Mouse (Mus musculus): ENCODE measurements around the gene Icam5.
"Not testable (repeated sequence)": the region's sequence is repeated elsewhere in the genome, so short reads cannot be mapped to it uniquely, and the experiment has no call there.

Gene Icam5

GRCm38 (mm10) chr9:21031896-21032351 lies at the start of gene Icam5:
Icam5 (plus strand) TSS chr9:21032073.
- no peak for DNase-seq (ENCODE audit: low spot score in 2 of 2)

DNA sequence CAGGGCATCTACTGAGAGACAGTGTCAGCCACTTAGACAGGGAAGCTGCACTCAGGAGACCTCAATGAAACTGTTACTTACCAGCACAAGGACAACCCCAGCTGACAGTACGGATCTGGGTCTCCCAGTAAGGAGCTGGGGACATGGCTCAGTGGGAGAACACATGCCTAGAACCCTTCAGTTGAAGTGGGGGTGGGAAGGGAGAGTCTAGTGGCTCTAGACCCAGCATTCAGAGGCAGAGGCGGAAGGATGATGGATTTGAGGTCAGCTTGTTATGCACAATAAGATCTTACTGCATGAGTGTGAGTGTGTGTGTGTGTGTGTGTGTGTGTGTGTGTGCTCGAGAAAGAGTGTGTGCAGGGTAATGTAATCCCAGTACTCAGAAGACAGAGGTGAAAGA lies 49.7 kb upstream of the Icam5 start:
- no peak for DNase-seq (ENCODE audit: low spot score in 2 of 2)

GRCm38 (mm10) chr9:20983169-20983568 lies 48.7 kb upstream of the Icam5 start:
- DNase-seq (ENCODE audit: low spot score in 2 of 2) = no peak

DNA sequence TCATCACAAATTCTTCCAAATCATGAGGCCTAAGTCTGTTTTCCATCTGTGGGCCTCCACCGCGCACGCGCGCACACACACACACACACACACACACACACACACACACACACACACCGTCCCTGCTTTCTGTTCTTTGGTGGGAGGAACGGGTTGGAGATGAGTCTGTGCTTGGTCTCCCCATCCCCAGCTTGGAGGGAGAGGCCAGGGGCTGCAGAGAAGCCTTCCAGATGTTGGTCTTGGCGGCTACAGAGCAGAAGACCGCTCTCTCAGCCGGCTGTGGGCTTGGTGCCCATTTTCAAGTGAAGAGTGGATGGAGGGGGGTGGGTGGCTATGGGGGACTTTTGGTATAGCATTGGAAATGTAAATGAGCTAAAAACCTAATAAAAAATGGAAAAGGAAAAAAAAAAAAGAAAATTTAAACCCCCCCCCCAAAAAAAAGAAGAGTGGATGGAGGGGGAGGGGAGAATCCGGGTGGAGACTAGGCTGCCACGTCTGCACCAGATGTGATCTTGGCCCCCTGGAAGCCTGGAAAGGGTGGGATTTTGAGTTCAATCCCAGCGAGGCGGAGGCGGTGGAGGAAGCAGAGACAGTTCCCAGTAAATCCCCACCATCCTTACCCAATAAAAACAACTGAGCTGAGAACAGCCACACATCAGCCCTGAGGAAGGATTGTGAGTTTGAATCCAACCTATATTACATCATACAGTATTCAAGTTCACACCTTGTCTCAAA lies 44.8 kb upstream of the Icam5 start:
- peak in 1 of 2 experiments; percentile 55 for DNase-seq (ENCODE audit: low spot score in 2 of 2)

DNA sequence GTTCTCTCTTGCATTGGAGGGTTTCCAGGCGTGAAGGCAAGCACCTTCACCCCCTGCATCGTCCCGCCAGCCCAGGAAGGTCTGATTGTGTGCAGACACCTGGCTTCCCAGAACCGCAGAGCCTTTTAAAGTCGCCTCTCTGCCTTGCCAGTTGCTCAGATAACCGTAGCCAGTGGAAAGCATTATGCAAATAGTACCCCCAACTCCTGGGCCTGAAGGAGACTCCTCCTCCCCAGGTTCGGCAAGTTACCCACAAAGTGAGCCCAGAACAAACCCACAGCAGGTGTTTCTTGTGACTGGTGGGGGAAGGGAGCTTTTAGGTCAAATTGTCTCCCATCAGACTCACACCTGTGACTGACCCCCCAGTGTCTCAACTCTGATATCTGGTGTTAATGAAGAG lies 43.9 kb upstream of the Icam5 start:
- no peak for DNase-seq (ENCODE audit: low spot score in 2 of 2)

DNA sequence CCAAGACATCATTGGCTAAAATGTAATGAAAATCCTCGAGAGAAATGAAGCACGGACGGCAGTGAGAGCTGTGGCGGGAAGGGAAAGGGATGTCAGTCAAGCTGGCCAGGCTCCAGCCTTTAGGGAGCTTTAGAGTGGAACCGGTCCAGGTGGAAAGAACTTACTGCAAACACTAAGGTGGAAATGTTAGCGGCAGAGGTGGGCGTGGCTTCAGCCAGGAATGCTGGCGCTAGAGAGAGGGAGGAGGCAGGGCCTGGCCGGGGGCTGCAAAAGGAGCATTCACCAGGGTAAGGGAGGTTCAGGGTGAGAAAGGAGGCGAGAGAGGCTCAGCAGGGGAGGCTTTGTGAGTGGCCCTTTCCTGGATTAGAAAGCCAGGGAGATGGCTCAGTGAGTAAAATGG lies 41.0 kb upstream of the Icam5 start:
- no peak for DNase-seq (ENCODE audit: low spot score in 2 of 2)

GRCm38 (mm10) chr9:20991587-20991986 lies 40.3 kb upstream of the Icam5 start:
- no peak for DNase-seq (ENCODE audit: low spot score in 2 of 2)

GRCm38 (mm10) chr9:20993165-20993898 lies 38.5 kb upstream of the Icam5 start:
- DNase-seq (ENCODE audit: low spot score in 2 of 2) = no peak

- no peak for DNase-seq (ENCODE audit: low spot score in 2 of 2)
Observed at GRCm38 (mm10) chr9:20995069-20995468, 36.8 kb upstream of the Icam5 start.

DNA sequence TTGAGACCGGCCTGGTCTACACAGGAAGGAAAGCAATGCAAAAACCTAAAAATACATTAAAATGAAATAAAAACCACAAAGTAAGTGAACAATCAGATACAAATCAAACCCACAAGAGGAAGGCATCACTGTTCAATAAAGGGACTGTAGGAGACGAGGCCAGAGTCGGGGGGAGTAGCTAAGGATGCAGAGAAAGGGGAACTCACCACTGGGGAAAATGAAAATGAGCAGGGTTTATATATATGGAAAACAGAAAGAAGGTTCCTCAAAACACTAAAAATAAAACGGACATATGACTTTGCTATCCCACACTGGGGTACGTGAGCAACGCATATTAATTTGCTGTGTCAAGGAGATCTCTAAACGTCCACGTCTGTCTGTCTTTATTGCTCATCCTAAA lies 34.8 kb upstream of the Icam5 start:
- no peak for DNase-seq (ENCODE audit: low spot score in 2 of 2)

DNA sequence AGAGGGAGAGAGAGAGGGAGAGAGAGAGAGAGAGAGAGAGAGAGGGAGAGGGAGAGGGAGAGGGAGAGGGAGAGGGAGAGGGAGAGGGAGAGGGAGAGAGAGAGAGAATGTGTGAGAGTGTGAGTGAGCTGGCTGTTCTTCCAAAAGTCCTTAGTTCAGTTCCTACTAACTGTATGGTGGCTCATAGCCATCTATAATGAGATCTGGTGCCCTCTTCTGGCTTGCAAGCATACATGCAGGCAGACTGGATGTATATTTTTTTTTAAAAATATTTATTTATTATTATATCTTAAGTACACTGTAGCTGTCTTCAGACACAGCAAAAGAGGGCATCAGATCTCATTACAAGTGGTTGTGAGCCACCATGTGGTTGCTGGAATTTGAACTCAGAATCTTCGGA lies 33.5 kb upstream of the Icam5 start:
- not testable (repeated sequence) for DNase-seq (ENCODE audit: low spot score in 2 of 2)

GRCm38 (mm10) chr9:21000811-21001210 lies 31.1 kb upstream of the Icam5 start:
- no peak for DNase-seq (ENCODE audit: low spot score in 2 of 2)

DNA sequence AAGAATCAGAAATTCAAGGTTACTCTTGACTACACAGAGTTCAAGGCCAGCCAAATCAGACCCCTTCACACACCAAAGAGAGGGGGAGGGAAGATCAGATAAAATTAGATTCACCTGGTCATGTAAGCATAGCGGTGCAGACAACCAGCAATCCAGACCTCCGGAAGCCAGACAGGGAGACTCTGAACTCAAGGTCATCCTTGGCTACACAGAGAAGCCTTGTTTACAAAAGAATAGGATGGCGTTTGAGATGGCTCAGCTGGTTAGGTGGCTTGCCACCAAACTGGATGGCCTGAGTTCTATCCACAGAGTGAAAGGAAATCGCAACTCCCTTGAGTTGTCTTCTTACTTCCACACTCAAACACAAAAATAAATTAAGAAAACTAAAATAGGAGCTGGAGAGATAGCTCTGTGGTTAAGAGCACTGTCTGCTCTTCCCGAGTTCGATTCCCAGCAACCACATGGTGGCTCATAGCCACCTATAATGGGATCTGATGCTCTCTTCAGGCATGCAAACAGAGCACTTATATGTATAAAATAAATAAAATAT lies 30.1 kb upstream of the Icam5 start:
- DNase-seq (ENCODE audit: low spot score in 2 of 2) = no peak

- DNase-seq (ENCODE audit: low spot score in 2 of 2) = no peak
Observed at GRCm38 (mm10) chr9:21002270-21002626, 29.6 kb upstream of the Icam5 start.

GRCm38 (mm10) chr9:21002627-21003551 lies 29.0 kb upstream of the Icam5 start, which contains the start of gene Mrpl4:
Mrpl4 (plus strand) TSS chr9:21002738.
- DNase-seq (ENCODE audit: low spot score in 2 of 2) = peak; percentile 74 to 79

DNA sequence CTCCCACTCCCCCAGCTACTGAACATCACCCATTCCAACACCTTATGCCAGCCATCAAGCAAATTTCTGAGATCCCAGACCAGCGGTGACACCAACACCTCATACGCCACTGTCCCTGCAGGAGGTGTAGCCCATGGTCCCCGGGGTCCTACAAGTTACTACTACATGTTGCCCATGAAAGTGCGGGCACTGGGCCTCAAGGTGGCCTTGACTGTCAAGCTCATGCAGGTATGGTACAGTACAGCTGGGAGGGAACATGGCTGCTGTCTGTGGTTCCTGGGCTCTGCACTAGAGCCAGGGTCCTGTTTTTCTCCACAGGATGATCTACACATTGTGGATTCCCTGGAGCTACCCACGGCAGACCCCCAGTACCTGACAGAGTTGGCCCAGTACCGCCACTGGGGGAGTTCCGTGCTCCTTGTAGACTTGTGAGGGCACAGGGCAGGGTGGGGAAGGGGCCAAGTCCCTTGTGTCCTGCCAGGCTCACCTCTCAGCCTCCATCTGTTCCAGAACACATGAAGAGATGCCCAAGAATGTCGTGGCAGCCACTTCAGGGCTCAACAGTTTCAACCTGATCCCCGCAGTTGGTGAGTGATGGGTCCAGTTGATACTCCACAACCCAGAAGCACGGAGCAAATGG lies 24.4 kb upstream of the Icam5 start:
- no peak for DNase-seq (ENCODE audit: low spot score in 2 of 2)

GRCm38 (mm10) chr9:21008007-21008406 lies 23.9 kb upstream of the Icam5 start:
- DNase-seq (ENCODE audit: low spot score in 2 of 2) = no peak

DNA sequence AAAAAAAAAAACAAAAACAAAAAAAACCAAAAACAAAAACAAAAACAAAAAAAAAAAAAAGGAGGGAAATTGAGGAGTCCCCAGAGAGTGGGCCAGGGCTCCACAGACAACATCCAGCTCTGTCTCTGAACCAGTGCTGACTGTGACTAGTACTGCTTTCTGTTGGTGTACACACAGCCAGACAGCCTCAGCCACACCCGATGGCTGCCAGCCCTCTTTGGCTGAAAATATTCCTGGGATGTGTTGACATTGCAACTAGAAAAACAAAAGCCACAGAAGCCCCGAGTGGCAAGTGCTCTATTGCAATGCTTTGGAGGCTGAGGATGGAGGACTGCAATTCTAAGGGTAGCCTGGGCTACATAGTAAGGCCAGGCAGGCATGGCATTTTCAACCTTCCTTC lies 21.5 kb upstream of the Icam5 start:
- DNase-seq (ENCODE audit: low spot score in 2 of 2) = no peak

DNA sequence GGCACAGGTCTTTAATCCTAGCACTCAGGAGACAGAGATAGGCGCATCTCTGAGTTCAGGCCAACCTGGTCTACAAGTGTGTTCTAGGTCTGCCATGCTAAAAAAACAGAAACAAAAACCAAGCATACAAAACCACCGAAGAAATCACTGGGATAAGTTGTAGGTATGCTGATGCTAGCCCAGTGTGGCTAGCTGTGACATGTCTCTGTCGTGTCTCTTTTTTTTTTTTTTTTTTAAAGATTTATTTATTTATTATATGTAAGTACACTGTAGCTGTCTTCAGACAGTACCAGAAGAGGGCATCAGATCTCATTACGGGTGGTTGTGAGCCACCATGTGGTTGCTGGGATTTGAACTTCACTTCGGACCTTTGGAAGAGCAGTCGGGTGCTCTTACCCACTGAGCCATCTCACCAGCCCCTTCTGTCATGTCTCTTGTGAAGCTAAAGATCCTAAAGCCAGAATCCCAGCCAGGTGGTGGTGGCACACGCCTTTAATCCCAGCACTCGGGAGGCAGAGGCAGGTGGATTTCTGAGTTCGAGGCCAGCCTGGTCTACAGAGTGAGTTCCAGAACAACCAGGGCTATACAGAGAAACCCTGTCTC lies 20.8 kb upstream of the Icam5 start:
- not testable (repeated sequence) for DNase-seq (ENCODE audit: low spot score in 2 of 2)

DNA sequence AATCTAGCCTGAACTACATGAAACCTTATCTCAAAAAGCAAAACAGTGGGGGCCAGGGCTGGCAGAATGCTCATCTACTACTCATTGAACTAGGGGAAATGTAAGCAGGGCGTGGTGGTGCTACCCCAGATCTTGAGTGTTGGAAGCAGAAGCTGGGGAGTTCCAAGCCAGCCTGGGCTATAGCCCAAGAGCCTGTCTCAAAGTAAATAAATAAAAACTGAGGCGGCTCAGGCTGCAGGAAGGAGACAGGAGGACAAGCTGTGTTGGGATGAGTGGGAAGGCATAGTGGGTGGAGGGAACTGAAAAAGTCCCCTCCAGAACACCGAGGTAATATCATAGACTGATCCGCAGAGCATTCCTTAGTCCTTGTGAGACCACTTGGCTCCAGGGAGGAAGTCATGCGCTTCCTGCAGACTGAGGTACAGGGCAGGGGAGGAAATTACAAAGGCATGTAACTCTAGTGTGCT lies 20.0 kb upstream of the Icam5 start:
- DNase-seq (ENCODE audit: low spot score in 2 of 2) = peak in 1 of 2 experiments; percentile 64

GRCm38 (mm10) chr9:21012368-21012767 lies 19.5 kb upstream of the Icam5 start:
- no peak for DNase-seq (ENCODE audit: low spot score in 2 of 2)
